Mouse (Mus musculus): Measurements from ENCODE around the gene Six2. TPM values are rescaled to one million over a fixed set of nuclear protein-coding genes. Genes with fewer than 3 reads are reported as not detected.
A peak's percentile ranks its signal among the peaks of the same experiment; 100 is the strongest.

Six2 gene
- total and polyA plus RNA-seq, 3 experiments = 0.04 to 0.40 TPM; not detected in 1

GRCm38 (mm10) chr17:85712874-85713273 lies 24.8 kb upstream of the Six2 start:
- Histone ChIP-seq H3K4me3 (replicated peaks in 1 of 3; ENCODE audit: low read depth in 2 of 3, low read length in 2 of 3, poor library complexity in 1 of 3) (no peak overlapping the region), H3K9ac (ENCODE audit: insufficient read depth, low read depth) (no peak overlapping the region), H3K36me3 (replicated peaks in 1 of 2; ENCODE audit: control insufficient read depth in 1 of 2, insufficient read depth in 1 of 2, low read length in 1 of 2) (no peaks in the 10 kb centered on the region), H3K4me1 (ENCODE audit: control insufficient read depth in 1 of 2, insufficient read depth in 2 of 2) (no peaks in the 10 kb centered on the region), H3K4me2 (ENCODE audit: insufficient read depth, low read depth, poor library complexity, severe bottlenecking) (no peak overlapping the region), H3K79me2 (replicated peaks; ENCODE audit: control insufficient read depth, extremely low read depth, insufficient read depth, poor library complexity, severe bottlenecking) (no peaks in the 10 kb centered on the region), H3K27ac (ENCODE audit: insufficient read depth, low read depth) (no peak overlapping the region), H3K9me3 (replicated peaks; ENCODE audit: low read length) (peaks cover 4% of the 10 kb centered on the region), H3K27me3 (replicated peaks) (no peaks in the 10 kb centered on the region)
- in situ Hi-C loops (cut with MboI; ENCODE audit: low pct_ligation_motif_present, low pct_unique_long_range_greater_than_20kb, low sequenced_read_pairs) = no loop called here
- dilution Hi-C loops (cut with MboI; ENCODE audit: extremely low pct_ligation_motif_present, extremely low pct_unique_long_range_greater_than_20kb, low sequenced_read_pairs) = no loop called here
- TF ChIP-seq CTCF (conservative IDR thresholded peaks at IDR 0.05 in 1 of 2, IDR thresholded peaks at IDR 0.05 in 1 of 2; ENCODE audit: low read depth in 2 of 2, low read length in 2 of 2) = peak in 1 of 2 experiments; percentile 49; a peak in 2 of 4 replicates
- peak; percentile 56 for TF ChIP-seq SMC3 (IDR thresholded peaks at IDR 0.05; ENCODE audit: low read depth, low read length)
- no peak for TF ChIP-seq ZMIZ1 (IDR thresholded peaks at IDR 0.05; ENCODE audit: low read depth, low read length)
- TF ChIP-seq MAX (IDR thresholded peaks at IDR 0.05; ENCODE audit: low read length) = no peak
- peak; percentile 57 for TF ChIP-seq RAD21 (IDR thresholded peaks at IDR 0.05; ENCODE audit: low read depth, low read length)
- DNase-seq (ENCODE audit: extremely low read depth) = no peak

GRCm38 (mm10) chr17:85704369-85705260 lies 16.5 kb upstream of the Six2 start:
- Histone ChIP-seq H3K36me3 (replicated peaks in 1 of 2; ENCODE audit: control insufficient read depth in 1 of 2, insufficient read depth in 1 of 2, low read length in 1 of 2) (no peaks in the 10 kb centered on the region), H3K27me3 (replicated peaks) (peaks cover 1% of the 10 kb centered on the region), H3K27ac (ENCODE audit: insufficient read depth, low read depth) (no peak overlapping the region), H3K4me2 (ENCODE audit: insufficient read depth, low read depth, poor library complexity, severe bottlenecking) (no peak overlapping the region), H3K4me1 (ENCODE audit: control insufficient read depth in 1 of 2, insufficient read depth in 2 of 2) (peaks cover 0 to 1% of the 10 kb centered on the region in 2 experiments; a peak in 2 of 4 replicates), H3K4me3 (replicated peaks in 1 of 3; ENCODE audit: low read depth in 2 of 3, low read length in 2 of 3, poor library complexity in 1 of 3) (no peak overlapping the region), H3K9me3 (replicated peaks; ENCODE audit: low read length) (no peaks in the 10 kb centered on the region), H3K9ac (ENCODE audit: insufficient read depth, low read depth) (no peak overlapping the region), H3K79me2 (replicated peaks; ENCODE audit: control insufficient read depth, extremely low read depth, insufficient read depth, poor library complexity, severe bottlenecking) (no peaks in the 10 kb centered on the region)
- in situ Hi-C loops (cut with MboI; ENCODE audit: low pct_ligation_motif_present, low pct_unique_long_range_greater_than_20kb, low sequenced_read_pairs) = no loop called here
- TF ChIP-seq MAX (IDR thresholded peaks at IDR 0.05; ENCODE audit: low read length) (no peak), POLR2A (IDR thresholded peaks at IDR 0.05; ENCODE audit: low read depth, low read length) (no peak), ZKSCAN1 (IDR thresholded peaks at IDR 0.05; ENCODE audit: borderline replicate concordance, low read depth, low read length) (no peak), NELFE (IDR thresholded peaks at IDR 0.05; ENCODE audit: low read depth, low read length) (no peak), CHD2 (IDR thresholded peaks at IDR 0.05; ENCODE audit: low read length) (no peak), SIN3A (IDR thresholded peaks at IDR 0.05; ENCODE audit: low read length) (no peak), ZNF384 (IDR thresholded peaks at IDR 0.05; ENCODE audit: low read depth, low read length) (no peak), MEF2A (IDR thresholded peaks at IDR 0.05; ENCODE audit: borderline replicate concordance, low read depth, low read length) (no peak), MAFK (IDR thresholded peaks at IDR 0.05; ENCODE audit: insufficient replicate concordance, low read length) (no peak), TBP (conservative IDR thresholded peaks at IDR 0.05; ENCODE audit: low read depth, low read length) (no peak), POLR2AphosphoS2 (IDR thresholded peaks at IDR 0.05; ENCODE audit: low read depth, low read length) (no peak), BHLHE40 (IDR thresholded peaks at IDR 0.05; ENCODE audit: low read depth, low read length) (no peak), CTCF (conservative IDR thresholded peaks at IDR 0.05 in 1 of 2, IDR thresholded peaks at IDR 0.05 in 1 of 2; ENCODE audit: low read depth in 2 of 2, low read length in 2 of 2) (no peak), CHD1 (IDR thresholded peaks at IDR 0.05; ENCODE audit: low read depth, low read length) (no peak), MYC (IDR thresholded peaks at IDR 0.05; ENCODE audit: low read depth, low read length) (no peak), SMC3 (IDR thresholded peaks at IDR 0.05; ENCODE audit: low read depth, low read length) (no peak), IRF4 (IDR thresholded peaks at IDR 0.05; ENCODE audit: low read depth, low read length) (no peak)
- DNase-seq (ENCODE audit: extremely low read depth) = no peak
- dilution Hi-C loops (cut with MboI; ENCODE audit: extremely low pct_ligation_motif_present, extremely low pct_unique_long_range_greater_than_20kb, low sequenced_read_pairs) = no loop called here
